Mouse (Mus musculus) heart, postnatal 4 days (tissue): Measurements from ENCODE around the gene Ccdc85b. TPM values are rescaled to one million over a fixed set of nuclear protein-coding genes. Genes with fewer than 3 reads are reported as not detected.

Experiments used
- DNase-seq: peaks from one replicate; pipeline ENCODE4 v3.0.0; 2021
- total RNA-seq, 2 experiments: library from RNA; stranded (reverse); gene quantifications; 2 replicates each; pipeline ENCODE4 v1.2.3; 2021

Gene Ccdc85b
- total RNA-seq, 2 experiments from 2014 or later, result 13.5 to 13.9 TPM

- no peak for DNase-seq
Observed at GRCm38 (mm10) chr19:5455037-5455436, 2.7 kb downstream of the Ccdc85b start.

- DNase-seq, result no peak
Observed at GRCm38 (mm10) chr19:5451766-5452165, 5.9 kb downstream of the Ccdc85b start.

- no peak for DNase-seq
Observed at GRCm38 (mm10) chr19:5449673-5450072, 8.0 kb downstream of the Ccdc85b start.

- DNase-seq, result no peak
Observed at GRCm38 (mm10) chr19:5448354-5449150, 9.1 kb downstream of the Ccdc85b start.

- DNase-seq, result peak; percentile 69
Observed at GRCm38 (mm10) chr19:5447515-5448353, 10.0 kb downstream of the Ccdc85b start, which contains the start of gene Fosl1. Fosl1 (plus strand) TSS chr19:5447547.

- no peak for DNase-seq
Observed at GRCm38 (mm10) chr19:5445747-5446146, 11.9 kb downstream of the Ccdc85b start.

GRCm38 (mm10) chr19:5444954-5445353 is 12.7 kb downstream of the Ccdc85b start:
- DNase-seq, result no peak

GRCm38 (mm10) chr19:5444371-5444908 is 13.3 kb downstream of the Ccdc85b start:
- DNase-seq, result no peak

GRCm38 (mm10) chr19:5433951-5434350 is 23.7 kb downstream of the Ccdc85b start:
- no peak for DNase-seq

- DNase-seq, result peak; percentile 64
Observed at GRCm38 (mm10) chr19:5432992-5433852, 24.5 kb downstream of the Ccdc85b start.

- DNase-seq, result no peak
Observed at GRCm38 (mm10) chr19:5431911-5432464, 25.7 kb downstream of the Ccdc85b start.

GRCm38 (mm10) chr19:5430408-5430807 is 27.3 kb downstream of the Ccdc85b start:
- DNase-seq, result no peak

- peak; percentile 69 for DNase-seq
Observed at GRCm38 (mm10) chr19:5429806-5430205, 27.9 kb downstream of the Ccdc85b start.

- DNase-seq, result no peak
Observed at GRCm38 (mm10) chr19:5429219-5429618, 28.5 kb downstream of the Ccdc85b start.

GRCm38 (mm10) chr19:5428083-5428482 is 29.6 kb downstream of the Ccdc85b start:
- peak; percentile 55 for DNase-seq

GRCm38 (mm10) chr19:5426640-5427290 is 30.9 kb downstream of the Ccdc85b start:
- DNase-seq, result no peak

GRCm38 (mm10) chr19:5425906-5426565 is 31.7 kb downstream of the Ccdc85b start:
- DNase-seq, result no peak

- DNase-seq, result peak; percentile 97
Observed at GRCm38 (mm10) chr19:5424782-5425741, 32.6 kb downstream of the Ccdc85b start, which contains the start of the genes Drap1 and AI837181. Drap1 (minus strand) TSS chr19:5424979. AI837181 (plus strand) TSS chr19:5425144.

GRCm38 (mm10) chr19:5424092-5424781 is 33.5 kb downstream of the Ccdc85b start:
- peak; percentile 76 for DNase-seq
